Mouse (Mus musculus): Measurements from ENCODE around the gene Trim17.
"Not testable (repeated sequence)": the region's sequence is repeated elsewhere in the genome, so short reads cannot be mapped to it uniquely, and the experiment has no call there.

The Trim17 gene

DNA sequence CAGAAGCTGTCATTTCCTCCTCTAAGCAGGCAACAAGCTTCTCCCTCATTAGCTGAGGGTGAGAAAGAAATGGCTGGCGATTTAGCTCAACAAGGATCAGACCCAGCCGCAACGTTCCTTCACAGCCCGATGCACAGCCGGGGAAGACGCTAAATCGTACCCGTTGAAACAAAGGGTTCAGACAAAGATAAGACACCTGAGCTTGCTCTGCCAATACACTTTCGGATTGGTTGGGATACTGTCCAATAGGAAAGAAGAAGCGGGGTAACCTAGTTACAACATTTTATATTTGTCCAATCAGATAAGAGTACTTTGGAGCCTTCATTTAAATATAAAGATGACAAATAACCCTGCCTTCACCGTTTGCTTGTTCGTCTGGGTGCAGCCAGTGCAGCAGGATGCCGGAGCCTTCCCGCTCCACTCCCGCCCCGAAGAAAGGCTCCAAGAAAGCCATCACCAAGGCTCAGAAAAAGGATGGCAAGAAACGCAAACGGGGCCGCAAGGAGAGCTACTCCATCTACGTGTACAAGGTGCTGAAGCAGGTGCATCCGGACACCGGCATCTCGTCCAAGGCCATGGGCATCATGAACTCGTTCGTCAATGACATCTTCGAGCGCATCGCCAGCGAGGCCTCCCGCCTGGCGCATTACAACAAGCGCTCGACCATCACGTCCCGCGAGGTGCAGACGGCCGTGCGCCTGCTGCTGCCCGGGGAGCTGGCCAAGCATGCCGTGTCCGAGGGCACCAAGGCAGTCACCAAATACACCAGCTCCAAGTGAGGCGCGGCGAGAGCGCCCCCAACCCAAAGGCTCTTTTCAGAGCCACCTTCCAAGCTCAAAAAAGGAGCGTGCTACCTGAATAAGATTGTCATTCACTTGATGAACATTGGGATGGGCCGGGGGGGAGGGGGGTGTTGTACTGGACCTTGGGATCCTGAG, 5.7 kb upstream of the Trim17 start, which contains the start of gene Hist3h2ba:
Gene Hist3h2ba, plus strand, starts transcription at position 379 of the 938 bp plus-strand sequence.
- peak; percentile 92 for DNase-seq

DNA sequence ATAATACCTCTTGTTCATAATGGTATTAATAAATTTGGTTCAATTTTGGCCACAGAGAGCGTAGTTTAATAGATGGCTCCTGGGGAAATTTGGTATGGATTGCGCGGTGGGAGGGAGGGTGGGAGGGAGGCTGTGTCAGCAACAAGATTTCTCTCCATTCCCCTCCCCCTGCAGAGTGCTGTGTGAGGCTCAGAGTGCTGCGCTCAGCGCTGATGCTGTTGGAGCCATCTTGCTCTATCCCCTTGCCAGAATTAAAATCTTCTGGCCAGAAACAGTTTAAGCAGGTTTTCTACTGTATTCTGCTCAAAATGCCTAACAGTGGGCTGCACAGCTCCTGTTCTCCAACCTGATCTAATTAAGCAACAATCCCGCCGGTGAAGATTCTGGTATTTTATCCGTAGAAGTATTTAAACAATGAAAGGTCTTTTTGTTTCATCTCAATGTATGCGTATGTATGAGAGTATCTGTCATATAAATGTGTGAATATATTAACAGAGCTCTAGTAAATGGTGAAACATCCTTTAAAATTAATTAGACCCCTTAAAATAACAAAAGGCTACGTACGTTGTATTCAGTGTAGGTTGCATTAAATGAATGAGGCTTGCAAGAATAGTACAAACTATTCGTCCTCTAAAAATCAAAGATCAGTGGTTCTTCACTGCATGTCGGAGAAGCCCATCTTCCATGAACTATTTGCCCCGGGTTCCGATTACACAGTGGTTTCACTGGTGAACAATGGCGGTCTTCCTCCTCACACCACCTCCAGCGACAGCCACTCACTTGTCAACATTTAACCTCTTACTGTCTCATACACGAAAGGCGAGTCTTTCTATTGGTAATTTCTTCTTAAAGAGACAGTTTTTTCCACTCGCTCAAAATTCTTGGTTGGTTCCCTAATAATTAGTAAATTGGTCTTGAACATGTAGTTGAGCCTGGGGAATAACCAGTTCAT, 4.7 kb upstream of the Trim17 start:
- DNase-seq = peak; percentile 86

DNA sequence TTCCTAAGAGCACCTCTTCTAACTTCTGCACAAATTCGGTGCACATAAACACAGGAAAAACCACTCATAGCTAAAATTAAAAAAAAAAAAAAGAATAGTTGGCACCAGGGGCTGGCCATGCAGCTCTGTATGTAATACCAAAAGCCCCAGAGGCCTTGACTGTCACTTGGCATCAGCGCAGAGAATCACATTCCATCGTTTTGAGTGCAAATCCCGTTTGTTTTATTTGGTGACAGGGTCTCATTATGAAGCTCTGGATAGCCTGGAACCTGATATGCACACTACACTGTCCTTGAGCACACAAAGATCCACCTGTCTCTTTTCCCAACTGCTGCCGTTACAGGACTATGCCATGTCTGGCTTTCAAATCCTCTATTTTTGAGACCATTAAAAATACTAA, 3.3 kb upstream of the Trim17 start:
- peak; percentile 50 for DNase-seq

DNA sequence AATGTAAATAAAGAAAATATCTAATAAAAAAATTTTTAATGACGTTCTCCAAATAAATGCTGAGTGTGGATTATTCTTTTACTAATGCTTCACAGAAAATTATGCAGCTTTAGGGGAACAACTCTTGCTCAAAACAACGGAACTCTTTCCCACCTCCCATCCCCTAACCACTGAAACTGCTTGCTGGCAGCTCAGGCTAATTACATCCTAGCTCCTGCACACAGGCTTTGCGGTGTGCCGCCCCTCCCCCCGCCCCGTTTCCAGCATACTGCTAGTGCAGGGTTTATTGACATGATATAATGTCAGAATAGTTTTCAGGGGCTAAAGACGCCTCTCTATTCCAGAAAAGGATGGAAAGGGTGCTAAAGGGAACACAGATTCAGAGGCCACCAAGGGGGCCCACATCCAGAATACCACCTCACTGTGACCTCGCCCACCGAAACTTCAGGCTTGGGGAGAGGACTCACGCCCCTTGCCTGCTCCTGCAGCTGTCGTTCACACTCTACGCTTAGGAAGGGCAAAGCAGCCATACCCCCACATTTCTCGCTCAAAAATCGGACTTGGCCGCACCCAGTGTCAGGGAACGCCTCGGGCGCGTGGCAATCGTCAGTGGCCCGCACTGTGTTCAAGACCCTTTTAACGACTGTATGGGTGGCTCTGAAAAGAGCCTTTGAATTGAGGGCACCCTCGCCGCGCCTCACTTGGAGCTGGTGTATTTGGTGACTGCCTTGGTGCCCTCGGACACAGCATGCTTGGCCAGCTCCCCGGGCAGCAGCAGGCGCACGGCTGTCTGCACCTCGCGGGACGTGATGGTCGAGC, 925 bp upstream of the Trim17 start:
- DNase-seq = no peak

DNA sequence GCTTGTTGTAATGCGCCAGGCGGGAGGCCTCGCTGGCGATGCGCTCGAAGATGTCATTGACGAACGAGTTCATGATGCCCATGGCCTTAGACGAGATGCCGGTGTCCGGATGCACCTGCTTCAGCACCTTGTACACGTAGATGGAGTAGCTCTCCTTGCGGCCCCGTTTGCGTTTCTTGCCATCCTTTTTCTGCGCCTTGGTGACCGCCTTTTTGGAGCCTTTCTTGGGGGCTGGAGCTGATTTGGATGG, 390 bp upstream of the Trim17 start:
- not testable (repeated sequence) for DNase-seq

DNA sequence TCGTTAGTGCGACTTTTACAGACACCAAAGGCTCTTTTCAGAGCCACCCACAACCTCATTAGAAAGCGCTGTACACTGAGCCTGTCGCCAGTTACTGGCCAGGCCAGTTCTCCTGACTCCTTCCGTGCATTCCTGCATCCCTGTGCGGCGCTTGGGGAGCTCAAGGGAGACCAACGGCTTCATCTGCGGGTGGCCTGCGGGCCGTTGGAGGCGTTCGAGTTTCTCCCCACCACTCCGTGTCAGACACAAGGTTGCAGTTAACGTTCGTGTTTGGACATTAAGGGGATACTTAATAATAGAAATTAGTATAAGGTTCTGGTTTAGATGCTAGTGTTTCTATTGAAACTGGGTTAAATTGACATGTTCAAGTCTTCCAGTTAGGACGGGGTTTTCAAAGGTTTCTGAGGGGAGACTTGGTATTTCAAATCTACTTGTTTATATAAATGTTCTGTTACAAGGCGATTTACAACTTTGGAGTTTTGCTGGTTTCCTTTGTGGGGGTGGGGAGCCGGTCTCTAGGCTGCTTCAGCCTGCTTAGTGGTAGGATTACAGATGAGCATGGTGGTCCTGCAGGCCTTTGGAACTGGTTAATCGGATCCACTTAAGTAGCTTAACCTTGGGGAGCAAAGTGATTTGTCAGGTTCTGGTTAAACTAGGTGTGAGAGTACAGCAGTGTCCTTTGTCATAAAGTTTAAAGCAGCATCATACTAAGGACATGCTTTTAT, 820 bp downstream of the Trim17 start:
- peak; percentile 63 for DNase-seq

DNA sequence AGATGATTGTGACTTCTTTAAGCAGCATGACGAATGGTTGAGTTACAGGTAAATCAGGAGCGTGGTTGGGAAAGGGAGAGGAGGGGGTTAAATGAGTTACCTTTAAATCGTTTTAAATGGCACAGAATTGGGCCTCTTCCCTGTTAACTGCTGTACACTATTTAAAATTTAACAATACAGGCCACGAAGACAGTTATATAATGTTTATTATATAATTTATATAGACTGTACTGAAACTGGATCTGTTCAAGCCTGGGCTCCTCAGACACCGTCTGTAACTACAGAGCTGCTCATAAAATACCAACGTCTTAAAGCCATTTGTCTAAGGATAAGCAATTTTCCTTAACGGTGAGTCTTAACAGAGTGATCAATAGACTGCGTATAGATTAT, 1.4 kb downstream of the Trim17 start:
- DNase-seq = no peak

DNA sequence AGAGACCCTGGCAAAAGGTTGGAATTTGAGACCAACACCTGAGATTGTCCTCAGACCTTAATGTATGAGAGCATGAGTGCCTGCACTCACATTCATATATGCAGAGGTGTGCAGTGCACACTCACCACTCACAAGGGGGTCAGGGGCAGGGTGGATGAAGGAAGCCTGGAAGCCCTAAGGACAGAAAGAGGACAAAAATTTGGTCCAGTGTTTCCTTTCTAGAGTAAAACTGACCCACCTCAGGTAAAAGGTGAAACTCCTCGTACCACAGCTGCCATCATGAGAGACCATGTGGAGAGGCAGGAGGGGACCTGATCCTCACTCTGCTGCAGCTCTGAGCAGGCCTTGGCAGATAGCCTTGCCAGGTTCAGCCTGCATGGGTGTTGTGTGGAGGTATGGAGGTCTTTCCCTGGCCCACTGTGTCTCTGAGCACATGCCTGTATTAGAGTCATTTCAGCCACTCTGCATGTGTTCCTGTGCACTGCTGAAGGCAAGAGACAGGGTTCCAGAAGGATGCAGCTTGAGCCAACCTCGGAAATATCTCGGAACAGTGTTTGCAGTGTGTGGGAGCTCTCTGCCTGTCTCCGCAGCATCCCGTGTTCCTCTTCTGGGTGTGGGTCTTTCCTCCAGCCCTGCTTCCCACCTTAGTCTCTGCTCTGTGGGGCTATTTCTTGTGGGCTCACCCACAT, 2.9 kb downstream of the Trim17 start:
- peak; percentile 65 for DNase-seq

DNA sequence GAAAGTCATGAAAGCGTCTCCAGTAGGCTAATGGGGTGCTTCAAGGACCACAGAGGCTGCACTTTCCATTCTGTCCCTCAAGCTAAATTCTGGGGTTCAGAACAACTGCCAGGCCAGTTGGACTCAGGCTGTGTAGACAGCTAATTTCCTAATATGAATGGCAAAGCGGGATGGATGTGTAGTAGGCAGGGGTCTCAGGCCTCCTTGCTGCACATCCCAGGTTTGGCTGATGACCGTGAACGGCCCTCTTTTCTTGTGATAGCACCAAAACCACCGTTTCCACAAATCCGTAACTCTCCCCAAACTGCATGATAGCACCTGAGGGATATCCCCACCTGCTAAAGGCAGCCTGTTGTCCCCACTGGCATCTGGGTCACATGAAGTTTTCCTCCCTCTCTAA, 4.1 kb downstream of the Trim17 start:
- DNase-seq = no peak

DNA sequence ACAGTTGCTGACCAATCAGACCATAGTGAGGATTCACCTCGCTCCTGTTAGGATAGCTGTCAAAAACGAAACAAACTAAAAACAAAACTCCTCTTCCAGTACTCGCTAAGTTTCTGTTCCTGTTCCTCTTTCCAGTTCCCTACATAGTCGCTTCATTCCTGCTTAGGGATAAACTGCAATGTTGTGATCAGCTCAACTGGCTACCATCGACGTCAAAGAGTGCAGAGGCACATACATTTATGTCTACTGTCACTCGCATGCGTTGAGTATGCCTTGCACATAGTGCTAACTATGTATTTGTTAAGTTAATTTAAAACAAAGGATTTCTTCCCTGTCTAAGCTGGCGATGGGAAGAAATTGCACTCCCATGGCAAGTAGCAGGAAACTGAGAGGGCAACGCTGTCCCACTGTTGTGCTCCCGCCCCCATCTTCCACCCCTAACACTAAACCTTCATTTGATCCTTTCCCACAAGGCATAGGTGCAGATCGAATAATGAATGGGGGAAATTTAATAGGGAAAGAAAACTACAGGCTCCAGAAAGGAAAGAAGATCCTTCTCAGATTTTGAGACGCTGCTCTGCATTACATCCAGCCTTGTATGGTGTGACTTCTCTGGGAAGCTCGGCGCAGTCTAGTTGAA, 4.8 kb downstream of the Trim17 start:
- no peak for DNase-seq

DNA sequence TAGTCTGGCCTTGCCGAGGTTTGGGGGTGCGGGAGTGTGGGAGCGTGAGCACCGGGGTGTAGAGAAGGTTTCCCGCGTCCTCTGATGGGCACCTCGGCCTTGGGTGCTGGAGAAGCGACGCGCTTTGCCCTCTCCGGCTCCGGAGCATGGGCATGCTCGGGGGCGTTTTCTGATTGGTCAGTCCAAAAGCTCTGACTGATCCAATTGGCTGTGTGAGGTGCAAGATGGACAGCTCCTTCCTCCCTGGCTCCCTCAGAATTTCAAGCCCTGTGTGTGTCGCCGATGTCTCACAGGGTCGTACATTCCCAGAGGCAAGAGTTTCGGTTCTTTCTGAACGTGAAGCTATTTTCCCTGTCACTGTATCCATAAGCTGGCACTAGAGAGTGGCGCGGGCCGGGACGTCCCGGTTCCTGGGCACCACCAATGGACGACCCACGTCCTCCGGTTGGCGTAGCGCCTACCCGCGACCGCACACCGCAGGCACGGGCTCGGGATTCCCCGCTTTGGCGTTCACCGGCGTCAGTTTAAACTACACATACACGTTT, 5.5 kb downstream of the Trim17 start:
- DNase-seq = peak; percentile 95

DNA sequence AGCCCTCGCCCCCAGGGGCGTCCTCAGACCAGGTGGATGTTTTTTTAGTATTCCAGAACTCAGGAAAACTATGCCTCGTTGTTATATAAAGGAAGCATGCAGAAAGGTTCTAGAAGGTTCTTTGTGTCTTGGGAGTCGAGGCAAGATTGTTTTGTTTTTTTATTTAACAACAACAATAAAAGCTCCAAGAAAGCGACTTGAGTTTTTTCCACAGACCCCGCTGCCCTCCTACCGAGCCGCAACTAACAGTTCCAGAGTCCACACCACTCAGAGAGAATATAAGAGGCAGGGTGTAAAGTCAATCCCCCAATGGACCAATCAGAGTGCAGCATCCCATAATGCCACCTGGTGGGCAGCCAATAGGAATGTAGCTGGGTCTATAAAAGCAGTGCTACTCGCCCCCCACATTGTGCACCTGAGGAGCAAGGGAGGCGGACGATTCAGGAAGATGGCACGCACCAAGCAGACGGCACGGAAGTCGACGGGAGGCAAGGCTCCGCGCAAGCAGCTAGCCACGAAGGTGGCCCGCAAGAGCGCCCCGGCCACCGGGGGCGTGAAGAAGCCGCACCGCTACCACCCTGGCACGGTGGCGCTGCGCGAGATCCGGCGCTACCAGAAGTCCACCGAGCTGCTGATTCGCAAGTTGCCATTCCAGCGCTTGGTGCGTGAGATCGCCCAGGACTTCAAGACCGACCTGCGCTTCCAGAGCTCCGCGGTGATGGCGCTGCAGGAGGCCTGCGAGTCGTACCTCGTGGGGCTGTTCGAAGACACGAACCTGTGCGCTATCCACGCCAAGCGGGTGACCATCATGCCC, 7.1 kb downstream of the Trim17 start:
- DNase-seq = peak; percentile 58

DNA sequence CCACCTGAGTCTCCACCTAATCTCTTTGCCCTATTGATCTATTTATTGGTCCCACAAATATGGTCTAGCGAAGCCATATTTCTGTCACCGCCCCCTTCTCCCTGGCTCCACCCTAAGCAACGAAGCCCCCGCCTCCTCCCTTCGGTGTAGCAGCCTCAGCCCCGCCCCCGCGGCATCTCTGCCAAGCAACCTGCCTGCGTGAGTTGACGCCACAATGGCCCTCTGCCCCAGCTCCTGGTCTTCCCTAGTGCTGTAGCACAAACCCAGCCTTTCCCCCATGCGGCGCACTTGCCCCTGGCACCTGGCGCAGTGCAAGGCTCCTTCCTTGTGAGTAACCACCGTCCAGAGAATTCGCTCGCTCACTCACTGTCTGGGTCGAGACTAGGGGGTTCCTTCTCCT, 9.1 kb downstream of the Trim17 start:
- peak; percentile 67 for DNase-seq

DNA sequence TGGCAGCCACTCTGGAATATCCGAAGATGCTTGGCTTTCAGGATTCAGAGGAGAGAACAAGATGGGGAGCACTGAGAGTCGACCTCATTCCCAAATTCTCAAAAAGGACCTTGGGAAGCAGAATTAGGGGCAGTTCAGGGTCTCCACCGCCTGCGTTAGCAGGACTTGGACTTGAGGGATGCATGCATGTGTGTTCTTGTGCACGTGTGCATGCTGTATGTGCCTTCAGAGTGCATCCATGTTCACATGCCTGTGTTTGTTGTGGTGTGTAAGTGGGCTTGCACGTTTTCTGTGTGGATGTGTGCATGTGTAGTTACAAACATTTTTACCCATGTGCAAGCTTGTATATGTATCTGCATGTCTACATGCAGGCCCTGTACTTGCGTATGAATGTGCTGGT, 9.7 kb downstream of the Trim17 start:
- DNase-seq = no peak

DNA sequence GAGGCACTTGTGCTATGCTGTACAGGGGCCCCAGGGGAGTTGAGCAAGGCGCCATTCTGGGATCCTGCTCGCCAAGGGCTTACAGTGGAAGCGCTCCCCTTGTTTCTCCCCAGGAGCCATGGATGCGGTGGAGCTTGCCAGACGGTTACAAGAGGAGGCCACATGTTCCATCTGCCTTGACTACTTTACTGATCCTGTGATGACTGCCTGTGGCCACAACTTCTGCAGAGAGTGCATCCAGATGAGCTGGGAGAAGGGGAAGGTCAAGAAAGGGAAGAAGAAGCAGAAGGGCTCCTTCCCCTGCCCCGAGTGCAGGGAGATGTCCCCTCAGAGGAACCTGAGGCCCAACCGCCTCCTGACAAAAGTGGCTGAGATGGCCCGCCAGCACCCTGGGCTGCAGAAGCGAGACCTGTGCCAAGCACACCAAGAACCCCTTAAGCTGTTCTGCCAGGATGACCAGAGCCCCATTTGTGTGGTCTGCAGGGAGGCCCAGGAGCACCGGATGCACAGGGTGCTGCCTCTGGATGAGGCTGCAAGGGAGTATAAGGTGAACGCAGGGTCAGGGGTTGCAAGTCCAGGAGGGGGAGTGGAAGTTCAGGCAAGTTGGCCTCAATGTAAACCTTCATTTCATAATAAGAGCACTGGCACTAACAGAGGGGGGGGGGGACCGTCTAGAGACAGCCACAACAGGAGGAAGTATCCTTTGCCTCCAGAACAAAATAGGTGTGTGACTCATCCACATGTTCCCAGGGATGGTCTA, 10.7 kb downstream of the Trim17 start:
- DNase-seq = no peak

DNA sequence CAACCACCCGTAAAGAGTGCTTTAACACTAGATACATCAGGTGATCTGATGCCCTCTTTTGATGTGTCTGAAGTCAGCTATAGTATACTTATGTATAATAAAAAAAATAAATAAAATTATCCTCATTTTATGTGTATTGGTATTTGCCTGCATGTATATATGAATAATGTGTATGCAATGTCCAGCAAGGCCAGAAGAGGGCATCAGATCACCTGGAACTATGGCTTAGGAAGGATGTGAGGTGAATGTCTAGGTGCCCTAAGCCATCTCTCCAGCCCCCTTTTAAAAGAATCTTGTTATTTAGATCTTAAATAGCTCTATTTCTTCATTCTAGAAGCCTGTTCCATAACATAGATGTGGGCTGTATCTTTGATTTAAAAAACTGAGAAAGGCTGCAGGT, 12.9 kb downstream of the Trim17 start:
- DNase-seq = no peak

DNA sequence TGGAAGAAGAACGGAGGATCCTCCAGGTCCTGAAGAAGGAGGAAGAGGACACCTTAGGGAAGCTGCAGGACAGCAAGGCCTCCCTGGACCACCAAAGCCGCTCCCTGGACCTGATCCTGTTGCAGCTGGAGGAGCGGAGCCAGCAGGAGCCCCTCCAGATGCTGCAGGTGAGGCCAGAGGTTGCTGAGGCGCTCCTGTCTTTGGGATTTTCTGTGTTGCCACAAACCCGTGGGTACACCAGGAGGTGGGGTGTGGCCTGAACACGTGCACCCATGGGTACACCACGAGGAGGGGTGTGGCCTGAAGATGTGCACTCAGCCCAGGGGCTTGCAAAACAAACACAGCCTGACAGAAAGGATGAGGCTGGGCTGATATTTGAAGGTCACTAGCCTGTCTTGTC, 14.1 kb downstream of the Trim17 start:
- no peak for DNase-seq

DNA sequence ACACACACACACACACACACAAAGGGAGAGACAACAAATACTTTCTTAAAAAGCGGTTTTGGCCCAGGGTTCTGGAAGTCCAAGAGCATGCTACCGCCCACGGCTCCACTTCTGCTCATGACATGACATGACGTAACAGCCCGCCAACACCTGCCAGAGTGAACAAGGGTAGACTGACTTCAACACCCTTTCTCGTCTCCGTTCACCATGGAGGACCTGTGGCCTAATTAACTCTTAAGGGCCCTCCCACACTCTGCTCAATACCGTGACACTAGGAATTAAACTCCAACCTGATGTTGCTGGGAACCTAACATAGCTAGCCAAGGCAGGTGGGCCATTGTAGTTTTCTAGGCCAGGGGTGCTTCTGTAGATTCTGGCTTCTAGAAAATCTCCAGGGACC, 14.5 kb downstream of the Trim17 start:
- no peak for DNase-seq

DNA sequence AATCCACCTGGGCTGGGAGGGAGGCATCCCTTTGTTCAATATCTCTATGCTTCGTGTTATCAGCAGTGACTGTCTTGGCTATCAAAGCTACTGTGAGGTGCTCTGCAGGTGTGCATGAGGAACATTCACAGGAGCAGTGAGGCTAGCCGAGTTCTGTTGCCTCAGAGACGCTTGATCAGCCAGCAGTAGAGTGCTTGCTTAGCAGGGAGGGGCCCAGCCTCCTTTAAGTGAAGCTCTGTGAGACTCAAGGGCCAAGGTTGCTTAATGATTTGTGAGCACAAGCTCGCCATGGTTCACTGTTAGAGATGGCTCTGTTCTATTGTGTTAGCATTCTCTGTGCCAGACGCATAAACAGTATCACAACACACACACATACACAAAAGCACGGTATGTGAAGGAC, 15.2 kb downstream of the Trim17 start:
- no peak for DNase-seq

All from cerebellum, adult 9-11 months (tissue).